Mouse (Mus musculus) left cerebral cortex, postnatal 36 days (tissue): ENCODE data around the gene Adamts16. TPM values are rescaled to one million over a fixed set of nuclear protein-coding genes. Genes with fewer than 3 reads are reported as not detected.
A peak's percentile ranks its signal among the peaks of the same experiment; 100 is the strongest.

Experiments used
- DNase-seq, 2 experiments: peaks; one replicate each; pipeline ENCODE4 v3.0.0; 2021 to 2022; ENCODE audit warnings: low spot score in 2 of 2, mixed read lengths in 1 of 2
- intact Hi-C: fragments of 180-260 bp; cut with DNase I; formaldehyde crosslinking; loops from one replicate; pipeline ENCODE4 v1.15.1; 2025
- total RNA-seq, 2 experiments: library from RNA; stranded (reverse); gene quantifications; 2 replicates each; pipeline ENCODE4 v1.2.3; 2021

The Adamts16 gene
- total RNA-seq, 2 experiments from 2014 or later: 4.0 to 5.7 TPM

DNA sequence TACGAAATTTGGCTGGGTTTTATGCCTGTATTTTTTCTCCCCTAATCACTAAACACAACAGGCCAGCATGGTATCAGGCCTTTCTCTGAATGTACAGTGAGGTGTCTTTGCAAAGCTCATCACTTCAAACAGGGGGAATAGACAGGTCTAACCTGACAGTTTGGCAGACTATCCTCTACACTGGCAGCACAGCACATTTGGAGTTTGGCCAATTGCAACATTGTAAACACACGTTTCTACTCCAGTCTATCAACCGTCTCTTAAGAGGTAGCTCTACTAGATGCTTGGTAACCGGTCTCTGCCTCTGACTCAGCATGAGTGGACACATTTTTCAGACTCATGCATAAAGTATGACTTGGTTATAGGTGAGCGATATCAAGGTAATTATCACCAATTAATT, 4.0 kb downstream of the Adamts16 start:
- intact Hi-C loops: no loop called here
- no peak for DNase-seq

DNA sequence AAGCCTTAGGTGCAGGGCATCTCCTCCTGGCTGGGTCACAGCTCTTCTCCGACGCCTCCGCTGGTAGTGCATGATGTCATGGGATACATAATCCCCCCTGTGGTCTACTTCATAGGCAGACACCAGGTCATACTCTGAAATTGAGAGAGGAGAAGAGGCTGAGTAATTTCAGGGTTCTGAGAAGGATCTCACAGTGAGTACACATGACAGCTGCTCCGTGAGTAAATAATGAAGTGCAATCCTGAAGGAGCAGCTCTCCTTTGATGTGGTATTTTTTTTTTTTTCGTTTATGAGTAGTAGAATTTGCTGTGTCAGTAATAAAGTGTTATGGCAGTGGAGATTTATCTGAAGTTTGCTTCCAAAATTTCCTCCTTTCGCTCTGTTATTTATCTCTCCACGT, 5.4 kb downstream of the Adamts16 start:
- intact Hi-C loops: no loop called here
- no peak for DNase-seq

DNA sequence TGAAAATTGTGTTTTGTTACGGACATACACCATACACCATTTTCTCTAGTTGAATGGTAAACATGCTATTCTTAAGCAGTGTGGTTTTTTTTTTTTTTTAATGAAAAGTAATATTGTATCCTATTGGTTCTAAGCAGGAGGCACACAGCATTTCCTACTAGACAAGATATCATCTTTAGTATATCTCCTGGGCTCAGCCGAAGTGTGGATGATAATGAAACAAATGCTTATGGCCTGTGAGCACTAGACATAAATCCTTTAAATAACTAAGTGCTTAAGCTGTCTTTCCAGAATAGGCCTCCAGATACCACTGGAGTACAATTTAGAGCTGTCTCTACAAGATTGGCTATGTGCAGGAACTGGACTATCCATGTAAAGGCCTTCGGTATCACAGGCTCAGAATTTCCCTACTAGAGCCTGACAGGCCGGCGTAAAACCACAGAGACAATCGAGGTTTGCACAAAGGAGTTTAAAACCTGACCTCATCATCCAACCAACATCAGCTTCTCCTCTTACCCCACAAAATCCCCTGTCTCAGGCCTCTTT, 8.9 kb downstream of the Adamts16 start:
- DNase-seq: no peak
- intact Hi-C loops: no loop called here

DNA sequence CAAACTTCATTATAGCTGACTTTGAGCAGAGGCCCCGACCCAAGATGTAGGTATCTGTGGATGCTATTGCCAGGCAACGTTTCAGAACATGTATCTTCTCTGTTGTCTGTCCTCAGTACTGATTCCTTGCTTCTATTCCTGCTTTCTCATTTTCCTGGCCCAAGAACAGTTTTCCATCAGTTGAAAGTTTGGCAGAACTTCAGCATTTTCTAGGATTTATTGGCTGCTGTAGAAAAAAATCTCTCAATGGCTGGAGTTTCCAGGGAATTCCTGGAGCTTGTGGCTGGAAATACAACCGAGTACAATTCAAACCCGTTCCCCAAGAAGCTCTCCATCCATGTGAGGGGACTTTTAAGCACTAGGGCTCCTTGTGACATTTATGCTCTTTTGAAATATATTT, 10.6 kb downstream of the Adamts16 start:
- no peak for DNase-seq
- intact Hi-C loops: no loop called here

DNA sequence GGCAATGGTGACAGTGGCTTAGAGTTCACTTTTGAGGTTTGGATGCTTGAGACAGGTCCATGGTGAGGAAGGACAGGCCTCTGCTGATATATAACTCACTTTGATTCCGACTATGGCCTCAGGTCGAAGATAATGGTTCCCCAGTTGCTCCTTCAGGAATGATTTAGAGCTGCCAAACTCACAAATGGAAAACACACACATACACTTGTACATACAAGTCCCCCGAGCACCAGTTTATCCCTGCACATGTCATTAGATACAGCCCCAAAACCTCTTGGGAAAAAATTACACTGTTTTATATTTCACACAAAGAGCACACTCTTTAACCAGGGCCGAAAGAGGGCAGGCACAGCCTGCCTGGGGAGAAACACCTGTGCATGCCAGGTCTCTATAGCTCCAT, 14.1 kb downstream of the Adamts16 start:
- no peak for DNase-seq
- intact Hi-C loops: no loop called here

DNA sequence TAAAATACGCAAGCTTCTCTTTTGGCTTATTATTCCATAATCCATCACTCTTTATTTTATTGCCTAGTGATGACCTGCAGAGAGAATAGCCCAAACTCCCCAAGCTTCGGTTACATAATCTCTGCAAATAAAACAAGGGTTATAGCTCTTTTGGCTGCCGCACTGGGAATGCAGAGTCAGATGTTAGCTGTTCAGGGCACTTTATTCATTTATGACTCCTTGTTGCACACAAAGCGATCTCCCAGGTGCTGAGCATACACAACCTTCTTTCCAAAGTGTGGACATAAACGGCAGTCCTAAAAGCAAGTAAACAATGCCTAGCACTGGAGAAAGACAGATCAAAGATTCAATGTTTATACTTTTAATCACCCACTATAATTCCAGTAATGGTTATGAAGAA, 16.3 kb downstream of the Adamts16 start:
- no peak for DNase-seq
- intact Hi-C loops: no loop called here

DNA sequence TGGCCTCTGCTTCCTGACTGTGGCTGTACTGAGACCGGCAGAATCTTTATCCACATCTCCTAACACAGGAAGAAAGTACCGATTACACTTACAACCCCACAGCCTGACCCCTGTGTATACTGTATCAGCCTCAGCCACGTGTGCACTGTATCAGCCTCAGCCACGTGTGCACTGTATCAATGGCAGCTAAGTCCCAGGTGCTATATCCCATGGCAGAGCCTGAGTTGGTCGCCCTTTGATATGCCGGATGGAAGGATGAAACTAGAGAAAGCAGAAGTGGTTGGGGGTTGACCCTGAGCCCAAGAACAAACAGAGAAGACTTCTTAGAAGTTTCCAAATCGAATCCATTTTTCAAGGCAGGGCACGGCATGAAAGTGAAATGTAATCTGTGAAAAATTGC, 17.9 kb downstream of the Adamts16 start:
- no peak for DNase-seq
- intact Hi-C loops: no loop called here

DNA sequence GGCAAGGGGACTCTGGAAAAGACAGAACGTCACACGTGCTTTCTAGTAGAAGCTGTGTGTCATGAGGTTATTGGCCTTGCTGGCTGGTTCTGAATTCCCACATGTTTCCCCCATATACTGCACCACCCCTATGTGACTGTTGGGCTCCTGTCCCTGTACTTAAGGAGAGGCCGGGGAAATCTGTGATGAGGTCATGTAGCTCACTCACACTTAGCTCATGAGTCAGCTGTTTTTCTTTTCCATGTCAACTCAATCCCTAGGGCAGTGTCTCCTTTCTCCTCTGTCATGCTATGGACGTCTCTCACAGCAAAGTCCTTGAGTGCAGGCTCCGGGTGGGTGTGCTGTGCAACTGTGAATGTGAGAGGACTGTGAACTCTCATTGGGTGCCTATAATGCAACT, 22.6 kb downstream of the Adamts16 start:
- intact Hi-C loops: no loop called here
- no peak for DNase-seq

DNA sequence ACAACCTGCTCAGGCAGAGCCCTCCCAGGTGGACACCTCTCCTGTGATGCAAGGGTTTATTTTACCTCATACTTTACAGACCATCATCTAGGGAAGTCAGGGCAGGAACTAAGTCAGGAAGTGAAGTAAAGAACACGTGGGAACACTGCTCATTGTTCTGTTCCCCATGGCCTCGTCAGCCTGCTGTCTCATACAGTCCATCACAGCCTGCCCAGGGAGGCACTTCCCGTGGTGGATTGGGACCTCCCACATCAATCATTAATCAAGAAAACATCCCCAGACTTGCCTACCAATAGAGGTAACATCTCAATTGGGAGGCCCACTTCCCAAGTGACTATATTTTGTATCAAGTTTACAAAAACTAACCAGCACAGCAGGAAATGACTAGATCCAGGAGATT, 27.2 kb downstream of the Adamts16 start:
- DNase-seq: no peak
- intact Hi-C loops: no loop called here

DNA sequence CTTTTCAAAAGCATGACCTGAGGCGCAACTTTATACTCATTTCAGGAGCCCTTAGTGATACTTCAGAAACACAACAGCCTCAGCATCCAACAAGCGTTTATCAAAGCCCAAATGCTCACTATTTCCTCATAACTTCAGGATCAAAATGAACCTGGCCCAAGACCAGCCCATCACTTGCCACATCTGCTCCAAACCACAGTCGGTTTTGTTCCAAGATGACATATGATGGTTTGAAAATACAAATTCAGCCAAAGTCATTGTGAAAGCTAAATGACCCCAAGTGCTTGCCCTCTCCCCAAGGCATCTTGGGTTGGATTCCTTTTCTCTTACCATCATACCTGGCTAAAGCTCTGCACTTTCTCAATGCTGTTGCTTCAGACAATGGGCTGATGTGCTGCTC, 36.1 kb downstream of the Adamts16 start:
- intact Hi-C loops: no loop called here

DNA sequence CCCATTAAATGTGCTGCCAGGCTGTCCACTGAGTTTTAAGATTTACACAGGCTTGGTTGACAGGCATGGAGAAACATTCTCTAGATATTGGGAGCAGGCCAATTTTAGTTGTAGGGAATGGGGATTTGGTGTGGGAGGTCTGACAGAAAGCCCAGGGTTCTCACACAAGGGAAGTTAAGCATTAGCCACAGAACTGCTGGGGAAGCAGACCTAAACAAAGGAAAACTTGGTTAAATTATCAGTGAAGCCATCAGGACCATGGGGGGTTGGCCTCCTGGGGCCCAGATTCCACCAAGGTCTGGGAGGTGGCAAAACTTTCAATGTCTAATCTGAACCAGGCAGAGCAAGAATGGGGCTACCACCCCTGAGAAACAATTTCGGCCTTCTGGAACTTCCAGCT, 38.8 kb downstream of the Adamts16 start:
- intact Hi-C loops: no loop called here
- no peak for DNase-seq

More for the DNA sequence above, 36.1 kb downstream of the Adamts16 start:
- no peak for DNase-seq

DNA sequence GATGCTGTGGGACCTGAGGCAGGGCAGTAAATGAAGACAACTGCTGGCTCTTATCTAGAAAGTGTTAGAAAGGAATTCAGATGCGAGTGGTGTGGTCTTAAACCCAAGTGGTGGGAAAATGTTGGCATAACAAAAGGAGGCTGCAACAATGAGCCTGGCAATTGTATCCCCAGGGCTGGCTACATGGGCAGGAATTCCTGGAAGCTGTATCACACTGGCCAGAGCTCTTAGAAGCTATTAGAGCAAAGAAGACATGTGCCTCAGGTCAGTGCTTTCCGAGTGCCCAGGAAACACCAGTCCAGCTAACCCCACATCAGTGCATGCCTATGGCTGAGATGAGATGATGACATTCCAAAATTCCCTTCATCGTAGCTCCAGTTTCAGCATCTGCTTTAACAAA, 42.3 kb downstream of the Adamts16 start:
- DNase-seq: no peak
- intact Hi-C loops: no loop called here

DNA sequence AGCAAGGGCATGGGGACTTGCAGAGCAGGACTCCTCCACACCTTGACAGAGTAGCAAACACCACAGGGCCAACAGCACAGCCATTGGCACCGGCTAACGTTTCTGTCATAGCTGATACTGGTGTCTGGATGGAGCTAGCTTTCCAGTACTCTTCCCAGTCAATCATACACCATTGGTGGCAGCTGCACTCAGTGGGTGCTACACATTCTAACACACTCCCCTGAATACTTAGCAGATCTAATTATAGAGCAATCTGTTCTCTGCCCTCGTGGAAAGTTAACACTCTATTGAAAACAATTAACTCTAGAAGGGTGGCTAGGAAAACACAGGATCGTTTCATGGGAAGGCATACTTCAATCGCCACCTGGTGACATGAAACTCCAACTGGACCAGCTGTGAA, 43.2 kb downstream of the Adamts16 start:
- DNase-seq: peak; percentile 32 to 35
- intact Hi-C loops: no loop called here

DNA sequence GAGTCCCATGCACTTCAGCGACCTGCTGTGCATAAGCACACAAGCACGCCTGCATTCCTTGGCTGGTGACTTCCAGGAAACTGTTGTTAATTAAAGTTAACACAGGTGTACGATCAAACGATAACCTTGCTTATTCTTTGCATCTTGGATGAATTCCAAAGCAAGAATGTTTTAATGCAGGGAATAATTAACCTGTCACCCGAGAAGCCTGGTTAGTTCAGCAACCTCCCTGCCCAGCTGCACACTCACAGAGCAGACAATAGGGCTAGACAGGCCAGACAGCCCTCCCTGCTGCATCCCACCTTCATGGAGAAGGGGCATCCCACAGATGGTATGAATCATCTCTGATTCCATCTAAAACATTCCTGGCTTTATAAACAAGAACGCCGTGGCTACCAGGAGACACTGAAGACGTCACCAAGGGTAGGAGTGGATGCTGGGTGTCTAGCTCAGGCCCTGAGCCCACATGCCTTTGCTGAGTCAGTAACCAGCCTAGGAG, 47.5 kb downstream of the Adamts16 start:
- peak; percentile 15 to 35 for DNase-seq
- intact Hi-C loops: no loop called here

DNA sequence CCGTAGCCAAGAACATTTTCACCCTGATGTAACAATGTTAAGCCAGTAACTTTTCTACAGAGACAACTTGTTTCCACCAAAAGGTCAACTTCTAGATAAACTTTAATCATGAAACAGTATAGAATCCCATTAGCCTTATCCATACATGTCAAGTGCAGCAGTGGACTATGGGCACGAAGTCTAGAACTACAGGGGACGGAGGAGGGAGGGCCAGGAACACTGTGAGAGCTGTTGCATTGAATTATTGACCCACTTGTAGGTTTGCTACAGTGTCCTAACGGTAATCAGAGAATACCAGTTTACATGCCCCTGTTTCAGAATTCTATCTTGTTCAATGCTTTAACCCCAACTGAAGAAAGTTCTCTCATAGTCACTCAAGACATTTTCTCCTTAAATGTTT, 48.0 kb downstream of the Adamts16 start:
- intact Hi-C loops: no loop called here
- DNase-seq: no peak

DNA sequence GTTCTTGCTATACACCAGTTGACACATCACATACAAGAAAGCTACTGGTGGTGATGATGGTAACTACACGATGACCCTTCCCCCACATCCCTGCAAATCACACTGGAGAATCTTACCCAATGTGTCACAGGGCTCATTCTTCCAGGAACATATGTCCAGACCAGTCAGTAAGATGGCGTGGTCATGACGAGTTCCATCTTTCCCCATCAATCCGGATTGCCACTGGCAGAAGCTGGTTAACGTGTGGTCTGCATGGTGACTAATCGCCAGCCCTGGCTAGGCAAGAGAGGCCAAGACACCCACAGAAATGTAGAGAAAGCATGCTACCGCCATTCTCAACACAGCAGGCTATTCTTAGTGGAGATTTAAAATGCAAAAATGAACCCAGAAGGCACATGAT, 48.7 kb downstream of the Adamts16 start:
- no peak for DNase-seq
- intact Hi-C loops: no loop called here

DNA sequence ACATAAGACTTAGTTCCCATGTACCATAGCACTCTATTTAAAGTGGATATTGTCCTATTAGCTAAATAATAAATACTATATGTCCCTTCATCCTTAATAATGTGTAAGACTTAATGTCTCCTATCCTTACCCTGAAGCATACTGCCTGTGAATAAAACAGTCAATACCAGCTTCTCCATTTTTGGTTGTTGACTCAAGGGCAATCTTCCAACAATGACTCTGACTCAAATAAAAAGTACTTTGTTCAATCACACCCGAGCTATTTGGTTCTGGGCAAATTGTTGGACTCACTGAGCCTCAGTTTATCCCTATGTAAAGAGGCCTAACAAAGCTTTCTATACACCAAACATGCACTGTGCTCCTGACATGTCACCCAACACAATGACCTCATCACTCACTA, 51.8 kb downstream of the Adamts16 start:
- no peak for DNase-seq
- intact Hi-C loops: no loop called here

DNA sequence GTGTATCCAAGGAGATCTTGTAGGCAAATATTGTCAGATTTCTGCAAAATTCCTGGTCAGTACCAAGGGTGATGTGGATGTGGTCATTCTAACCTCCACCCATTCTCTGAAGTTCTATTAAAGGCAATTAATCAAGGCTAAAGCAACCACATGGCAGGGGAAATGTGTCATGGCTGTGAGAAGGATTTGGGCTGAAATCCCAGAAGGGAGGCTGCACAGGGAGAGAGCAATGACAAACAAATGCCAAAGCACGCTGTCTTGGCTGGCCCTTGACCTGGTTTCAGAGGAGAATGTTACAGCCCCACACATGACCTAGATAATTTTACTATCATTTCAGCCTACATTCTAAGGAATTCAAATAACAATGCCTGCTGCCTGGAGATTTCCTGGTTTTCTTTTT, 52.6 kb downstream of the Adamts16 start:
- intact Hi-C loops: no loop called here

DNA sequence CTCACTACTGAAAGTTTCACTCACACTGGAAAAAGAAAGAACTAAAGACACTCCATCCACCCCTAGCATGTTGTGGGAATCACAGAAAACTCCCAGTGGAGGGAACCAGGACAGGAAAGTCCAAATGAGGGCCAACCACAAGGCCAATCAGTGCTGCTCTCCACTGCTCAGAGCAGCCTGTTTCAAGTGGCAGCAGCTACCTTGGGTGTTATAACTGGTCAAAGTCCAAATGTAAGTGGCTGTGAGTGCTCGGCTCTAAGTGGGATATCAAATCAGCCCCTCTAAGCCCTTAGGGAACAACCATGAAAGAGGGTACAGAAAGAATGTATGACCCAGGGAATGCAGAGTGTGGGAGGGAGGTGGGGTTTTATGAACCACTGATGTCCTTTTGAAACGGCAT, 56.5 kb downstream of the Adamts16 start:
- intact Hi-C loops: no loop called here
- DNase-seq: no peak

More for the DNA sequence above, 52.6 kb downstream of the Adamts16 start:
- DNase-seq: no peak

DNA sequence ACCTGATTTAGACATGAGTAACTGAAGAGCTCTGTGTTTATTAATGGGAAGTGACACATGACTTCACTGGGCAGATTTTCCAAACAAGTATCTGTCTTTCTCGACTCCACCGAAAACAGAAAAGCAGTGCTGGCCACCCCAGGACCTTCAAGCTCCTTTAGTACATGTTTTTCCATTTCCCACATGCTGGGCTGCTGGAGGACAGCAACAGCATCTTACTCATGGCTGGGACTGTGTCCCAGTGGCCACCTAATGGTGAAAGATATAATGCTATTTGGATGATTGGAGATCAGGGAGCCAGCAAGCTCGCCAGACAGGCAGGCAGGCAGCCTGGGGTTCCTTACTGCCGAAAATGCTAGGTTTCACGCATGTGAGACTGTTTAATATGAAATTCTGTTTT, 57.5 kb downstream of the Adamts16 start:
- DNase-seq: no peak
- intact Hi-C loops: no loop called here

DNA sequence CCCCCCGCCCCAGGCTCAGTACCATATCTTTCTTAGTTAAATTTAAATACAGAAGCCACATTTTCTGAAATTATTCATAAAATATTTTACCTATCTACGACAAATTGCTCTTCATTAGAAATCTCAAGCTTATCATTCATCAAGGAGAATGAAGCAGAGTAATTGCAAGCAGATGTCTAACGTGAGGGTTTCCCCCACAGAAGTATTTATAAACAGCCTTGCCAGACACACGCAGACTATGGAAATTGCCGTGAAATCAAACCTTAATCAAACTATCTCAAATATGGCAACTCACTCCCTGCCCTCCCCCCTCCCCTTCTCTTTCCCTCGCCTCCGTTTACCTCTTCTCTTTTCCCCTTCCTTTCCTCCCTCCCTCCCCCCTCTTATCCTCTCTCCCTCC, 61.8 kb downstream of the Adamts16 start:
- intact Hi-C loops: no loop called here
- DNase-seq: no peak

DNA sequence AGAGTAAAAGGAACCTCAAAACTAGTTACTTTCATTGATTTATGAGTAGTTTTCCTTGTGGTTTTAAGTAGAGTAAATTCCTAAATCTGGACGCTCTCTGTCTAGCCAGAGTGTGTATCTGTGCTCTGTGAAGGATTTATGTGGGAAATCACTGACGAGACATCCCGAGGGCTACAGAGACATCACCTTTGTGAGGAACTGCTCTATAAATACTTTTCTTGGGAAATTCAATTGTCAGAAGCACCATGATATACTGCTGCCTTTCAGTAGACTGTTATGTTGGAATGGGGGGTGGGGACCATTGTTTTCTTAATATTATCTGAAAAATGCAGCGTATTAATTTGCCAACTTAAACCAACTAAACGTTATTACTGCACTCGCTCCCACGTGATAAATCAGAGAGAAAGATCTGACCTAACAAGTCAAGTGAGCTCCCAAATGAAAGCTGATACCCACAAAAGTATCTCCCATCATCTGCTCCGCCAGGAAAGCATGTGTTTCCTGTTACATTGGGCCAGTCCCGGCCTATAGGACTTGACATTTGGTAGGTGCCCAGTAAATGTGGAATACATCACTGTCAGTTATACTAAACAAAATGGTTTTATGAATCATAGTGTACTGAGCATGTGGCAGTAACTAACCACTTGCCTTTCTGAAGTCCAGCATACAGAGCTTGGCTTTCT, 62.6 kb downstream of the Adamts16 start:
- no peak for DNase-seq
- intact Hi-C loops: no loop called here
